Mouse (Mus musculus) thymus, postnatal 10 days (tissue): Measurements from ENCODE around the gene Kitl.

Experiments used
- DNase-seq, 2 experiments: peaks; one replicate each; pipeline ENCODE4 v3.0.0; 2021; ENCODE audit warnings: low spot score in 2 of 2

The Kitl gene

DNA sequence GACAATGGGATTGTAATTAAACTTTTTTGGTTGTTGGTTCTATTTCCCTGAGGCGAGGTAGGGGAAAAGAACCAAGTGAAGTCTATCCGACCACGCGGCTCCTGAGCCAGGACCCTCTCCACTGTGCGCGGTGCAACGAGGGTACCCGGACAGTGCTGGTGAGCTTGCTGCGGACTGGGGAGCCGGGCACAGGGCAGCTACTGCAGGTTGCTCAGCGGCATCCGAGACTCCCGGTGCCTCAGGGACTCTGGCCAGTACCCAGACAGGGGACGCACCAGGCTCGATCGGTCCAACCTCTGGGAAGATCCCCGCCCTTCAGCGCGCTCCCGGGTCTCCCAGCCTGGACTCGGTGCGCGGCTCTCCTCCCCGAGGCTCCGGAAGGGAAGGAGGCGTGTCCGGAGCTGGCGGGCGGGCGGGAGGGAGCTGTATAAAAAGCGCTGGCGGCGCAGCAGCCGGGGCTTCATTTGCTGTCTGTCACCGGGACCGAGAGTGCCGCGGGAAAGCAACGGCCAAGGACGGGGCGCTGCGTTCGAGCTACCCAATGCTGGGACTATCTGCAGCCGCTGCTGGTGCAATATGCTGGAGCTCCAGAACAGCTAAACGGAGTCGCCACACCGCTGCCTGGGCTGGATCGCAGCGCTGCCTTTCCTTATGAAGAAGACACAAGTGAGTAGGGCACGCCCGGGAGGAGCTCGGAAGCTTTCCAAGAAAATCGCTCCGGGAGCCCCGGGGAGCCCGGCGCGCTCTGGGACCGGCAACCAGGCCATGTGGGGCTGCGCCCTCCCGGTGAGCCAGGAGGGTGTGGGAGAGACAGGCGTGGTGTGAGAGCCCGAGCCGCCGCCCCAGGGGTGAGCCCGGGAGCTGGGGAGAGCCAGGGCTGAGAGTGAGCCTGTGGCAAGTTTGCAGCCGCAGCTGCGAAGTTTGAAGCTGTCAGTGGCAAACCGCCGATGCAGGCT is at the start of gene Kitl:
Kitl (plus strand) TSS at position 261 of the 956 bp plus-strand sequence.
- DNase-seq, result no peak

GRCm38 (mm10) chr10:99972866-99973265 is 42.6 kb upstream of the Kitl start:
- no peak for DNase-seq

DNA sequence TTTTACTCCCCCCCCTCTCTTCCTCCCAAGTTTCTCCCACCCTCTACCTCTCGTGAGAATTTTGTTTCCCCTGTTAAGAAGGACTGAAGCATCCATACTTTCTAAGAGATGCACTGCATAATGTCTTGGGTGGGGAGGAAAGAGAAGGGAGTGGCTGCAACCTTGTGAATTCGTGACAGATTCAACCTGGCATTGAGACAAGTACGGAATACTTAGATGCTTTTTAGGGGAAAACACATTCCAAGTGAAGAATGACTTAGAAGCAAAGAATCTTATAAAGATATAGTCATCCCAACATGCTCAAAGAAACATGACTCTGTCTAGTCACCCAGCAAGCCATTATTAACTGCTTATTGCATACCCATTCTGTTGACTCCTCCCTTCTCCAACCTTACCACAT is 35.3 kb upstream of the Kitl start:
- no peak for DNase-seq

- DNase-seq, result no peak
Measured at GRCm38 (mm10) chr10:99980916-99981315, 34.5 kb upstream of the Kitl start.

GRCm38 (mm10) chr10:99981887-99982286 is 33.5 kb upstream of the Kitl start:
- no peak for DNase-seq

DNA sequence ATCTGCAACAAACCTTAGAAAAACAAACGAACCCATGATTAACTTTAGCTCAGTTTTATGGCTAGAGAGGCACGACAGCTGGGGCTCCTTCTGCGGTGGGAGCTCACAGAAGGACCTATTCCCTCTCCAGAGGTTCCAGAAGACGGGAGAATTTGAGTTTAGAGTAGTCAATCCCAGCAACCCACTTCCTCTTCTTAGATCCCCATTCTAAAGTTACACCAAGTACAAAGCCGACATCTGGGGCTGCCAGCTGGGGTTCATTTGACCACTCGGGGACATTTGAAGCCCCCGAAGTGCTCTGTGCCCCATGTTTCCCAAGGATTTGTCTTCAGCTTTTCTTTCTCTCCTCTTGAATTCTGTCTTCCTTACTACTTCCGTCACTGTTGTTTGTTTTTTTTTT is 28.7 kb upstream of the Kitl start:
- DNase-seq, result no peak

- DNase-seq, result no peak
Measured at GRCm38 (mm10) chr10:99989758-99990157, 25.7 kb upstream of the Kitl start.

- DNase-seq, result no peak
Measured at GRCm38 (mm10) chr10:99992121-99992520, 23.3 kb upstream of the Kitl start.

- DNase-seq, result no peak
Measured at GRCm38 (mm10) chr10:100001452-100001851, 14.0 kb upstream of the Kitl start.

GRCm38 (mm10) chr10:100003797-100004196 is 11.6 kb upstream of the Kitl start:
- DNase-seq, result no peak

DNA sequence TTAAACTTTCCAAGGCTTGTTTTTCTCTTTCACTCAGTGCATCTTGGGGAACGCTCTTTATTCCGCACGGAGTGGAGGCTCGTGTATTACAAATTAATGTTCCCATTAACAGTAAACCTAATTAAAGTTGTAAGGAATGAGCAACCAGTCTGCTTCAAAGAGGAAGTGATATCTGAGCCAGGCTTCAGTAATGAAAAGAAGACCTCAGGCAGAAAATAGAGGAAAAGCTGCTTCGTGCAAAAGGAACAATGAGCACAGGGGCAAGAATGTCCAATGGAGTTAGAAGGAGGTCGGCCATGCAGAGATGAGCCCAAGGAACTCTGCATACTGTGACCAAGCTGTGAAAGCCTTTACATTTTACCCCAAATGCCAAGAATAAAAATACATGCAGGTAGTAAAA is 5.7 kb upstream of the Kitl start:
- DNase-seq, result no peak

DNA sequence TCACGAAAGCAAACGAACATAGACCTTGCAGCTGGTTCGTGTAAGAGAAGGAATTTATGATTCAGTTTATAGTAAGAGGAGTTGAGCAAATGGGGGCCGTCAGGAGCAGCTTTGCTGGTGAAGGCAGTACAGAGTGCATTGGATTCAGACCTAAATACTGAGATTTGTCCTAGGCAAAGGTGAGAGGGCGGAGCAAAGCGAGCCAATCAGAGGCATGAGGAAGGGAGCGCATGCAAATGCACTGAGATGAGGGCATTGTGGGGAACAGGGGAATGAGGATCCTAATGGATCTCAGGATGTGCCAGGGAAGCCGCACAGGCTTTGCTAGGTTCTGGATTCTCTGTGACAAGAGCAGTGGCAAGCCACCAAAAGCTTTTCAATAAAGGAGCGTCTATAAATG is 5.1 kb upstream of the Kitl start:
- DNase-seq, result no peak

DNA sequence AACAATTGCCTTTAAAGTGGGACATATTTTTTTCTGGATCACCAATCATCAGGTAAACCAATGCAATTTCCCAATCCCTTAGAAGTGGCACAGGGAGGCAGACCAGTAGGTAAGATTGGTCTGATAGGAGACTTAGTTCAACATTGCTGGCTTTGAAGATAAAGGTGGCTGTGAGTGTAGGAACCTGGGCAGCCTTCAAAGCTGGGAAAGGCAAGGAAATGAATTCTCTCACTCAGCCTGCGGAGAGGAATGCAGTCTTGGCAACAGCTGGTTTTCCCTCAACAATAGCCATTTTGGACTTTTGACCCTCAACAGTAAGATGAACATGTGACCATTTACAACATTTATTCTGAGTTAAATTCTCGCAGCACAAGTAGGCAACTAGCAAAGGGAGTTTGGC is 1.3 kb upstream of the Kitl start:
- no peak for DNase-seq

GRCm38 (mm10) chr10:100016326-100016709 is 888 bp downstream of the Kitl start:
- DNase-seq, result peak in 1 of 2 experiments; percentile 3

- DNase-seq, result no peak
Measured at GRCm38 (mm10) chr10:100016941-100017770, 1.7 kb downstream of the Kitl start.

DNA sequence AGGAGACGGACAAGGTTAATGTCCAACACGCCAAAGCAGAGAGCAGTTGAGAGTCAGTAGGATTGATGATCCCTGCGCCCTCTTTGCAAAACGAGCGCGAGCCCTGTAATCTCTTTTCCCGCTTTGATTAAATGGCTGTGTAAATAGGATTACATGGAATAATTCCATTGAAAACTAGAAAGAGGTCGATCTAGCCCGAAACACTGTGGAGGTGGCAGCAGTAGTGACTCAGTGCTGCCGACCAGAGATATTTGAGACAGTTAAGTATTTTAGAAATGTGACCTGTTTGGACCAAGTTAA is 2.3 kb downstream of the Kitl start:
- DNase-seq, result no peak

DNA sequence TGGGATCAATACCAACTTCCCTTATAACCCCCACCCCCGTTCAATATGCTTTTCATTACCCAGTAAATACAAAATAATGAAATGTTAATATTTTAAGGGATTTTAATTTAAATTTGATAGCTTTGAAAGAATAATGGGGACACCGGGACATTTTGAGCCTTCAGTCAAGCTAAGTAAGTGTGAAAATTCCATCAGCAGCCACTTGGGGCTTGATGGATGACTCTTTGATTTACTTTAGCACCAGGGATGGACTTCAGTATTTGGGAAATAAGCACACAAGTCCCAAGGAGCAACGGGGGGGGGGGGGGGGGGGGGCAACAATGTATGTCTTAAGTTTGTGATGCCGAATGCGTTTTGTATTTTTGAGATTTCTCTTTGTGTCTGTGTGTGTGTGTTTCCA is 3.1 kb downstream of the Kitl start:
- no peak for DNase-seq

DNA sequence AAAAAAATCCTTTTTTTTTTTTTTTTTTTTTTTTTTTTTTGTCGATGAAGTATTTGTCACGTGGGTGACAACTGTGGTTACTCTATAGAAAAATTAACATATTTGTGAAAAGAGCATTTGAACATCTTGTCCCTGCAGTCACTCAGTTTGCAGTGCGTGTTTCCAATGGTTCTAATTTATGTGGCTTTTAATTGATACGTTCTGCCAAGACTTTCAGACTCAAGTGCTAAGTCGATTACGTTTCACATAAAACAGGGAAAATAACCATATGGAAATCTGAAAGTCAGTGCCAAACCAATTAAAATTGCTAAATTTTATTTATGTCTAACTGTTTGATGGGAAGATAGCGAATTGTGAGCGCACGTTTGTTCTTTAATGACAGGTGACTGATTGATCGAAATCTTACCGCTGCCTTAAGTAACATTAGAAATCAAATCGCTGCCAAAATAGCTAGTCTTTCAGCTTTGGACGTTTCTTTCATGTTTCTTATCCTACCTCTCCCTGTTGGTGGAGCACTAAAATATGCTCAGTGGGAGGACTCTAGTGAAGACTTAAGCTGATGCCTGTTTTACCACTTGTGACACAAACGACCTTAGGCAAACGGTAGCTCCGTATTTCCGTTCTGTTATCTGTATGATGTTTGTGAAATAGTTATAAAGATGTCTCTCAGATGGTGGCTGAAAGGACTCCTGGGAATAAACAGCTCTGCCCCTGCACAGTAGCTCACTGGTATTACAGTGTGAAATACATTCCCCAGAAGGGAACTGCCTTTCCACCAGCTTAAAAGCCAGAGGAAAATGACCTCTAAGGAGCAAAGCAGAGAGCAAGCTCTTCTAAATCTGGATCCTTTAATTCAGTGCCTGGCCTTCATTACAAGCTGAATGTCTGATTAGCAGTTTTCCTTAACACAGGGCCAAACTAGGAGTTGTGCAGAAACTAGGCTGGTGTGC is 4.1 kb downstream of the Kitl start:
- no peak for DNase-seq

DNA sequence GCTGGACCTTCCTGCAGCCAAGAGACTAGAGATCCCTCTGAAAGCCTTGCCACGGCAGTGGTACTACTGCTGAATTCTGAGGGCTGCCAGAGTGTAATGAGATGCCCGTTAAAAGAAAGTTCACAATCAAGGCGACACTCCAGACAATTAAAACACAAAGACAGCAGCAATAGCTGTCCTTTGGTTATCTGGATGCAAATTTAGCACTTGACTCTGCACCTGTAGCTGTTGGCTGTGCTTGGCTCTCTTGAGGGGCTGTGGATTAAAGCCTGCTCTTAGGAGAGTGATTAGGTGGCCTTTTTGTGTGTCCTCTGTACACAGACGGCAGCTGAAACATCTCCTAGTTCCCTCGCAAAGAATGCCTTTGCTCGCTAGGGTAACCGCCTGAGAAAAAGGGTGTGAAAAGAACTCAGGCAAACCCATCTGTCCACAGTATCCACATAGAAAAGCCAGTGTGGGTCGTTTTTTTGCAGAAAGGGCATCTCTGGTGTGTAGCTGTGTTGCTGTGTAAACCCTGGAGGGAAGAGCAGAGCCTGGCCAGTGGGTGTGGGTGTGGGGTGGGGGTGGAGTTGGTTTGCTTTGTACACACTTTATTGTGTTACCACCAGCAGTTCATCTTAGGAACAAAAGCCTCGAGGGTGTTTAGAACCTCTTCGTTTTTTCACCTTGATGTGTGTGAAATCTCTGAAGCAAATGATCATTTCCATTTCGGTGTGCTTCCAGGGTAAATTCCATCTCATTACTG is 6.8 kb downstream of the Kitl start:
- DNase-seq, result no peak

DNA sequence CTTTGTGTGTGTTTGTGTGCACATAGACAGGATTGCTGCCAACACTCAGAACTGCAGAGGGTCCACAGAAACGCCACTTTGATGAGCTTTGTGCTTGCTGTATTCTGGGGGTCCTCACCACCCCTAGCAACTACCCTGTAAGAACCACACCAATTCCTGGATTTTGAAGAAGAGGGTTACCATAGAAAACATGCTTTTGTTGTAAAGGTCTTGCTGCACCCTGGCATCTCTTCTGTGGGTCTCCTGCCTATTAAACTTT is 7.3 kb downstream of the Kitl start:
- no peak for DNase-seq

- DNase-seq, result no peak
Measured at GRCm38 (mm10) chr10:100025665-100026064, 10.2 kb downstream of the Kitl start.
